Mouse (Mus musculus) hindbrain, postnatal 0 days (tissue): ENCODE results near the gene Prickle4. TPM values are rescaled to one million over a fixed set of nuclear protein-coding genes. Genes with fewer than 3 reads are reported as not detected.

Experiments used
- ATAC-seq: fragments of 200-750 bp; cut with Nextera tagmentation; 2 replicates; pipeline ENCODE4 v1.8.0; 2017; ENCODE audit warnings: mild to moderate bottlenecking, moderate TSS enrichment, moderate library complexity
- DNase-seq: peaks from one replicate; pipeline ENCODE4 v3.0.0-alpha.2; 2015; ENCODE audit warnings: low spot score
- H3K27ac ChIP-seq: fragments of 300-500 bp; sonication (generic); 2 replicates; pipeline ENCODE4 v1.5.1; 2014; ENCODE audit warnings: mild to moderate bottlenecking
- H3K27me3 ChIP-seq: fragments of 300-500 bp; sonication (generic); 2 replicates; pipeline ENCODE4 v1.6.1; 2014; ENCODE audit warnings: low read length, mixed read lengths; ENCODE audit not compliant: insufficient read depth
- H3K36me3 ChIP-seq: fragments of 300-500 bp; sonication (generic); 2 replicates; pipeline ENCODE4 v1.6.1; 2014; ENCODE audit warnings: low read length, mixed read lengths; ENCODE audit not compliant: insufficient read depth
- H3K4me1 ChIP-seq: fragments of 300-500 bp; sonication (generic); 2 replicates; pipeline ENCODE4 v1.6.1; 2014; ENCODE audit warnings: antibody characterized with exemption, low read length, mixed read lengths; ENCODE audit not compliant: insufficient read depth
- H3K4me2 ChIP-seq: fragments of 300-500 bp; sonication (generic); 2 replicates; pipeline ENCODE4 v1.6.1; 2014; ENCODE audit warnings: low read depth, mild to moderate bottlenecking, low read length, moderate library complexity, mixed read lengths
- H3K4me3 ChIP-seq: fragments of 300-500 bp; sonication (generic); 2 replicates; pipeline ENCODE4 v1.5.1; 2014; ENCODE audit warnings: low read length
- H3K9ac ChIP-seq: fragments of 300-500 bp; sonication (generic); replicated peaks from 2 replicates; pipeline ENCODE4 v1.6.1; 2014; ENCODE audit warnings: mild to moderate bottlenecking, low read length, moderate library complexity, mixed read lengths
- H3K9me3 ChIP-seq: fragments of 300-500 bp; sonication (generic); 2 replicates; pipeline ENCODE4 v1.6.1; 2016; ENCODE audit warnings: low read length, mixed read lengths
- CTCF ChIP-seq: IDR thresholded peaks from 2 replicates; pipeline ENCODE4 v1.5.1; 2016; ENCODE audit warnings: antibody characterized with exemption, control low read depth, low read depth
- WGBS: fragments of 180-500 bp; shearing (Covaris S2); extraction: QIAGEN DNeasy Blood & Tissue Kit; methylation state at CpG from one replicate; pipeline ENCODE4 v1.1.7; 2014; 5-methylcytosine and 5-hydroxymethylcytosine counted together
- polyA plus RNA-seq: library from polyadenylated mRNA; unstranded; fragments of >200 nt; fragmentation: Nextera tagmentation; extraction: Ambion mirVana; gene quantifications from 2 replicates; pipeline ENCODE4 v1.2.1, GENCODE M21; 2015
- total RNA-seq: library from RNA; depleted of rRNA; stranded (reverse); fragments of >200 nt; gene quantifications from 2 replicates; pipeline ENCODE4 v1.2.3, GENCODE M21; 2014

The Prickle4 gene
- total and polyA plus RNA-seq, 2 experiments from 2014 or later = 1.5 to 2.2 TPM

DNA sequence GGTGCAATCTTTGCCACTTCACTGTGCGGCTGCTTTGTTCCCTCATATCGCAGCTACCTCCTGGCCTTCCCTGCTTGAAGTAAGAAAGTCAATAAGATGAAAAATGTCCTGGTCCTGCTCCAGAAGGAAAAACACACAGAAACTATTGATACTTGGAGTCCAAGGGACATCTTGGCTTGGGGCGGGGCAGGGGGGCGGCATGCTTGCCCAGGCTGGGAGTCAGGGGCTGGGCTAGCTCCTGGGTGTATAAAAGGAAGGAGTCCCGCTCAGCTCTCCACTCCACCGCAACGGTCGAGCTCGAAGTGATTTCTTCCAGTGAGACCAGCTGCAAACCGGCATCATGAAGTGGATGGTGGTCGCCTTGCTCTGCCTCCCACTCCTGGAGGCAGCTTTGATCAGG lies 32.0 kb upstream of the Prickle4 start, which contains the start of gene Pgc:
TSS of gene Pgc (plus strand) at position 277 of the 400 bp plus-strand sequence.
- ATAC-seq (no peak), DNase-seq (no peak)
- Histone ChIP-seq H3K4me1 (no peaks in the 10 kb centered on the region), H3K9ac (no peak within 1 kb of the TSS), H3K9me3 (no peaks in the 10 kb centered on the region), H3K27me3 (no peaks in the 10 kb centered on the region), H3K36me3 (no peaks in the 10 kb centered on the region), H3K27ac (no peak within 1 kb of the TSS), H3K4me3 (no peak within 1 kb of the TSS), H3K4me2 (no peak within 1 kb of the TSS)
- no peak for TF ChIP-seq CTCF
- 76% methylated on average over 11 of the region's 11 CpGs for WGBS

DNA sequence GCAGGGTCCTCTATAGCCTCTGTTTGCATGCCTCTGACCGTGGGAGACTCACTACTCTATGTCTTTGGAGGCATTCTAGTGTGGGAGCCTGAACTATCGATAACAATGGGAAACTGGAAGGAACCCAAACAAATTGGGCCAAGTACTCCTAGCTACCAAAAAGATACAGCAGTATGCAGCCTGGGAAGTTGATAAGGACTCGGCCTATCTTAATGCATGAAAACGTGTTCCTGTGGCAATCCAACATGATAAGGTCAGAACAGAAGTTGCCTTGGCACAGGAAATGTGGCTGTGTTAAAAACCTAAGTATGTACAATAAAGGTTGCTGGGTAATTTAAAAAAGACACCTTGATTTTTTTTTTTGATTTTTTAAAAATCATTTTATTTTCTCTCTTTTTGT lies 26.6 kb upstream of the Prickle4 start:
- ATAC-seq (no peak), DNase-seq (no peak)
- Histone ChIP-seq H3K9me3 (no peaks in the 10 kb centered on the region), H3K27me3 (no peaks in the 10 kb centered on the region), H3K4me1 (no peaks in the 10 kb centered on the region), H3K4me2 (no peak overlapping the region), H3K9ac (no peak overlapping the region), H3K4me3 (no peak overlapping the region), H3K27ac (no peak overlapping the region), H3K36me3 (no peaks in the 10 kb centered on the region)
- TF ChIP-seq CTCF = no peak
- WGBS = 81% methylated on average over 4 of the region's 4 CpGs

DNA sequence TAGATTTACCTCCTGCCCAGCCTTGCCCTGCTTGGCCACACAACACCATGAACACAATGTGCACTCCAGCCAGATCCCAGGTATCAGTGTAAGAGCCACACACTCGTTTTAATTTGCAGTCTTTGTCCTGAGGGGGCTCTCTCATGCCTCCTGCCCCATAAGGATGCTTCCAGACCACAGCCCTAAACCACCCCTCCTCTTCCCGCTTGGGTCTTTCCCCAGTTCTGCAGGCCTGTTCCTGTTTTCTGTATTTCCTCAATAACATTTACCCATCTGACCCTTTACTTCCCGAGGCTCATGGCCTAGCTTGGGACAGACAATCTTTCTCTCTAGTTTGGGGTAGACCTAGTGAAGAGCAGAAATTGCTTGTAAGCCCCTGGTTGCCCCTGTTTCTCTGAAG lies 20.5 kb upstream of the Prickle4 start:
- DNase-seq (no peak), ATAC-seq (no peak)
- H3K4me1 ChIP-seq = no peaks in the 10 kb centered on the region
- WGBS = 68% methylated on average over 3 of the region's 3 CpGs
- H3K4me3 ChIP-seq = no peak overlapping the region
- TF ChIP-seq CTCF = no peak
- no peak overlapping the region for H3K4me2 ChIP-seq
- no peaks in the 10 kb centered on the region for H3K36me3 ChIP-seq
- no peaks in the 10 kb centered on the region for H3K9me3 ChIP-seq
- H3K9ac ChIP-seq = no peak overlapping the region
- no peak overlapping the region for H3K27ac ChIP-seq
- H3K27me3 ChIP-seq = no peaks in the 10 kb centered on the region

DNA sequence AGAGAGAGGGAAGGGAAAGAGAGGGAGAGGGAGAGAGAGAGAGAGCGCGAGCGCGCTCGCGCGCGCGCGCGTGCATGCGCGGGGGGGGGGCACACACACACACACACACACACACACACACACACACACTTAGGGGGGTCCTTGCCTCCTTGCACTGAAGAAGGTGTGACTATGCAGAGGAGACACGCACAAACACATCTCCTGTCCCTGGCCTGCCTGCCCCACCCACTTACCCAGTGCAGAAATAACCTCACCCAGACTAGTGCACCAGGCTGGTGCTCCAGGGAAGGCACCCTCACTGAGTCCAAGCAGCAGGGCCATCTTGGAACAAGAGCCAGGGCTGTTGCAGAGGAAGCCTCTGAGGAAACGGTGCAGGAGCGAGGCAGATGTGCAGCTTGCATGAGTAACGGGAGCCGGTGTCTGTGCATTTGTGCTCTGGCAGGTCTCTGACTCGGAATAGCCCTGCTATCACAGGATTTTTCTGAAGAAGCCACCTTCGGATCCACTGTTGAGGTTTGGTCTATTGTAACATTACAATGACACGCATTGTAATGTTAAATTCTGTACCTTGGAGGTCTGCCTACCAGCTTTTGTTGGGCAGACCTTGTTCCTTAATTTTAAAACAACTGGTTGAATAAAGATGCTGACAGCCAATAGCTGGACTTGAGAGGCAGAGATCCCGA lies 18.5 kb upstream of the Prickle4 start:
- ATAC-seq = peak; percentile 52; the same call in 1 of the 2 replicates
- 40% methylated on average over 21 of the region's 22 CpGs for WGBS
- Histone ChIP-seq H3K4me3 (no peak overlapping the region), H3K27ac (no peak overlapping the region), H3K27me3 (no peaks in the 10 kb centered on the region), H3K4me1 (no peaks in the 10 kb centered on the region), H3K4me2 (no peak overlapping the region), H3K9me3 (no peaks in the 10 kb centered on the region), H3K36me3 (no peaks in the 10 kb centered on the region), H3K9ac (no peak overlapping the region)
- no peak for DNase-seq
- TF ChIP-seq CTCF = no peak

DNA sequence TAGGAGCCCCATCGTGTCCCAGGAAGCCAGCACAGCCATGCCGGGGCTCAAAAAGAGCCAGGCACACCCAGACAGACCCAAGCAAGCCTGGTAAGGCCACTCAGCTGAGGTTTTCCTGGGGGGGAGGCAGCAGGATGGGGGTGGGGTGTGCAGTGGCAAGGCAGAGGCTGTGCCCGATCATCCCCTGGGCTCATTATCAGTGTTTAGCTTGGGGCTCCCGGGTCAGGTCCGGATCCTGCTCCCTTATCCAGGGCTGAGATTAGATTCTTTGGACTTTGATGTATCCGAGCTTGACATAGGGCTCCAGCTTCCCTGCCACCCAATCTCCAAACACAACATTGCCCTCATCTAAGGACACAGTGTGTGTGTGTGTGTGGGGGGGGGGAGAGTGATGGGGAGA lies 17.3 kb upstream of the Prickle4 start:
- Histone ChIP-seq H3K27me3 (no peaks in the 10 kb centered on the region), H3K27ac (no peak overlapping the region), H3K4me2 (no peak overlapping the region), H3K36me3 (no peaks in the 10 kb centered on the region), H3K9ac (no peak overlapping the region), H3K4me3 (no peak overlapping the region), H3K4me1 (no peaks in the 10 kb centered on the region), H3K9me3 (no peaks in the 10 kb centered on the region)
- no peak for TF ChIP-seq CTCF
- ATAC-seq (no peak), DNase-seq (no peak)
- 79% methylated on average over 6 of the region's 6 CpGs for WGBS

DNA sequence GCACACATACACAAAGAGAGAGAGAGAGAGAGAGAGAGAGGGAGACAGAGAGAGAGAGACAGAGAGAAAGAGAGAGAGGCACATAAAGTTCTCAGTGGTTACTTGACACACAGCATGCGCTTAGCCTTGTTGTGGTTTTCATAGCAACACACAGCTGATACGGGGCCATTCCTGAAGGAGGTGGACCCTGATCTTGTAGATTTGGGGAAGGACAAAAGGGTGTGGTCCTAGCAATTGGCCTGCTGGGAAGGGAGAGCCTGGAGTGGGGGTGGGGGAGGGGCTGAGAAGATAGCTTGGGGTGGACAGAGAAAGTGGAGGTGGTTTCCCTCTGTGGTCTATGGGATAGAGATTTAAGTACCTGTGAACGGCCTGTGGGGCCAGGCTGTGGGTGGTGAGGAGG lies 15.5 kb upstream of the Prickle4 start:
- Histone ChIP-seq H3K9ac (no peak overlapping the region), H3K36me3 (no peaks in the 10 kb centered on the region), H3K27ac (no peak overlapping the region), H3K4me2 (no peak overlapping the region), H3K4me1 (no peaks in the 10 kb centered on the region), H3K27me3 (no peaks in the 10 kb centered on the region), H3K4me3 (no peak overlapping the region), H3K9me3 (no peaks in the 10 kb centered on the region)
- 84% methylated on average over 3 of the region's 3 CpGs for WGBS
- TF ChIP-seq CTCF = no peak
- ATAC-seq = no peak
- DNase-seq = no peak

DNA sequence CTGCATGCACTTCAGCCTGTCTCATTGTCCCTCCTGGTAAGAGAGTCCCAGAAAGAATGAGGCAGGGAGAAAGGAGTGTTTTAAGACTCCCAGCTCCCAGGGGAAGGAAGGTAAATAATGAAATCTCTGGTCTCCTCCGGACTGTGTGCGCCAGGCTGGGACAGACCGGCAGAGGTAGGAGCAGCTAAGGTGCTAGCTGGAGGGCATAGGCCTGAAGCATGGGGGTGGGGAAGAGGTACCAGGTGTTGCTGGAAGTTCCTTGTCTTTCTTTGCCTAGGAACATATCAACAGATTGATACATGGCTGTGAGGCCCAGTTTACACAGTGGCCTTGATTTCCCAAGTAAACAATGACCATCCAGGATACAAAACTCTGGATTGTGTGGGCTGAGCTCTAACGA lies 14.4 kb upstream of the Prickle4 start:
- H3K36me3 ChIP-seq = no peaks in the 10 kb centered on the region
- H3K27me3 ChIP-seq = no peaks in the 10 kb centered on the region
- 71% methylated on average over 4 of the region's 4 CpGs for WGBS
- no peak overlapping the region for H3K4me2 ChIP-seq
- ATAC-seq (no peak), DNase-seq (no peak)
- no peak for TF ChIP-seq CTCF
- H3K4me1 ChIP-seq = no peaks in the 10 kb centered on the region
- H3K27ac ChIP-seq = no peak overlapping the region
- no peaks in the 10 kb centered on the region for H3K9me3 ChIP-seq
- H3K9ac ChIP-seq = no peak overlapping the region
- no peak overlapping the region for H3K4me3 ChIP-seq
